ENCODE assay signal across 28 mouse cellular contexts in the genomic region with DNA sequence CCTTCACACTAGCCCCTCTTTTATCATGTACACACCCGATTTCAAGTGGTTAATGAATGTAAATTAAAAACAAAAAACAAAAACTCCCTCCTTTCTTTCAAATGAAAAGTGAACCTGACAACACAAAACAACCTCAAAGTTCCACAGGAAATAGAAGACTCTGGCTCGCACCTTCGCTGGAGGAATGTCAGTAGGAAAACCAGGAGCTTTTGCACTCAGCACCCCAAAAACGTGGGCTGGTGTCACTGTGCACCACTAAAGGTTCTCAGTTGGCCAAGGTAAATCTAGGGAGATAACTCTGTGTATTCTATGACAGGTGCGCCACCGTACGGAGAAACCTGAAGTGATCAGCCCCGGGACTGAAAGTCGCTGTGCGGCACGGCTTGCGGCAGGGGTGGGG.
DNase-seq lines count a peak whose midpoint lies in the region; ATAC-seq and TF ChIP-seq lines count a peak whose summit lies in the region.
"Had no signal": no experiment of that assay in that cellular context is flagged by ENCODE, and none has a peak within 500 bp of the region (broad histone marks: within the 10 kb centered on the region; RNA-seq: fewer than 3 reads in every experiment).

No protein-coding gene starts in this region.

- H3K9ac ChIP-seq in intestine, postnatal 0 days (ENCODE audit: low read depth, low read length) = no peak overlapping the region
- H3K9ac ChIP-seq in intestine, embryonic 16.5 days (ENCODE audit: low read depth, low read length) = no peak overlapping the region
- no peak overlapping the region for H3K9ac ChIP-seq in stomach, postnatal 0 days (ENCODE audit: low read length)
- H3K9ac ChIP-seq: heart, embryonic 12.5 days; liver, embryonic 13.5 days; lung, embryonic 14.5 days had no signal

- no peak for TF ChIP-seq POLR2A in testis, adult 2 months (IDR thresholded peaks at IDR 0.05; ENCODE audit: control insufficient read depth, low read depth, low read length)

- H3K27me3 ChIP-seq in intestine, postnatal 0 days (replicated peaks; ENCODE audit: control insufficient read depth, insufficient read depth, low read length) = no peaks in the 10 kb centered on the region
- no peaks in the 10 kb centered on the region for H3K27me3 ChIP-seq in intestine, embryonic 16.5 days (replicated peaks; ENCODE audit: control insufficient read depth, insufficient read depth, low read length)
- H3K27me3 ChIP-seq in testis, adult 2 months (ENCODE audit: control insufficient read depth, insufficient read depth, low read length) = no peaks in the 10 kb centered on the region
- no peaks in the 10 kb centered on the region for H3K27me3 ChIP-seq in stomach, postnatal 0 days (ENCODE audit: control insufficient read depth, insufficient read depth, low read length)
- H3K27me3 ChIP-seq: heart, embryonic 12.5 days; liver, embryonic 13.5 days had no signal

- H3K27ac ChIP-seq in intestine, postnatal 0 days (ENCODE audit: low read depth, low read length) = no peak overlapping the region
- H3K27ac ChIP-seq in intestine, embryonic 16.5 days (ENCODE audit: low read length) = no peak overlapping the region
- no peak overlapping the region for H3K27ac ChIP-seq in testis, adult 2 months (ENCODE audit: control insufficient read depth, insufficient read depth, low read depth, low read length)
- no peak overlapping the region for H3K27ac ChIP-seq in stomach, postnatal 0 days (replicated peaks)
- H3K27ac ChIP-seq: gastrocnemius, adult 2 months; heart, adult 2 months; kidney, postnatal 0 days; liver, embryonic 13.5 days had no signal

- no peak for DNase-seq in testis, postnatal 10 days (ENCODE audit: low spot score)
- peak; percentile 29 for DNase-seq in stomach, postnatal 0 days (ENCODE audit: low spot score)
- no peak for DNase-seq in kidney, postnatal 25 days
- DNase-seq in adrenal gland, adult 8-10 months = no peak
- DNase-seq: cerebellum, adult 2 months; gastrocnemius, adult 2 months; gastrocnemius, postnatal 36 days; heart, adult 2 months; heart, postnatal 10 days; kidney, adult 8-10 months; layer of hippocampus, adult 9-11 months; liver, embryonic 13.5 days; lung, embryonic 14.5 days; lung, postnatal 14 days; right cerebral cortex, adult 18-20 months; thymus, adult 18-20 months; thymus, postnatal 25 days had no signal

- no peak for TF ChIP-seq EP300 in stomach, postnatal 0 days (optimal IDR thresholded peaks at IDR 0.05)

- no peak for ATAC-seq in intestine, postnatal 0 days
- no peak for ATAC-seq in intestine, embryonic 16.5 days
- peak; percentile 26; the same call in 1 of the 2 replicates for ATAC-seq in stomach, postnatal 0 days (ENCODE audit: low FRiP score, low TSS enrichment)
- ATAC-seq: CD4-positive, CD25-positive, alpha-beta regulatory T cell, adult 4 months; forebrain, embryonic 16.5 days; hindbrain, embryonic 16.5 days; midbrain, embryonic 16.5 days had no signal

- H3K36me3 ChIP-seq in intestine, postnatal 0 days (ENCODE audit: control insufficient read depth, insufficient read depth) = no peaks in the 10 kb centered on the region
- H3K36me3 ChIP-seq in intestine, embryonic 16.5 days (ENCODE audit: control insufficient read depth, insufficient read depth, low read length) = no peaks in the 10 kb centered on the region
- no peaks in the 10 kb centered on the region for H3K36me3 ChIP-seq in testis, adult 2 months (ENCODE audit: control insufficient read depth, insufficient read depth, low read length)
- H3K36me3 ChIP-seq in stomach, postnatal 0 days (ENCODE audit: control insufficient read depth, insufficient read depth, low read length) = no peaks in the 10 kb centered on the region
- H3K36me3 ChIP-seq: heart, embryonic 12.5 days; liver, embryonic 13.5 days had no signal

- TF ChIP-seq CTCF in intestine, postnatal 0 days (IDR thresholded peaks at IDR 0.05; ENCODE audit: low read depth) = peak; percentile 11; the same call in 1 of the 2 replicates
- TF ChIP-seq CTCF in testis, adult 2 months (IDR thresholded peaks at IDR 0.05; ENCODE audit: control insufficient read depth, insufficient read depth, insufficient replicate concordance, low read depth, low read length) = no peak
- no peak; the same call in 1 of the 2 replicates for TF ChIP-seq CTCF in stomach, postnatal 0 days (IDR thresholded peaks at IDR 0.05; ENCODE audit: low read depth)

- H3K4me1 ChIP-seq in intestine, postnatal 0 days (replicated peaks; ENCODE audit: control insufficient read depth, insufficient read depth, low read length) = no peaks in the 10 kb centered on the region
- no peaks in the 10 kb centered on the region for H3K4me1 ChIP-seq in intestine, embryonic 16.5 days (ENCODE audit: control insufficient read depth, insufficient read depth, low read length)
- H3K4me1 ChIP-seq in testis, adult 2 months (ENCODE audit: control insufficient read depth, insufficient read depth, low read length) = peaks cover 4% of the 10 kb centered on the region; the same call in 1 of the 2 replicates
- H3K4me1 ChIP-seq in stomach, postnatal 0 days (replicated peaks; ENCODE audit: control insufficient read depth, insufficient read depth) = no peaks in the 10 kb centered on the region
- H3K4me1 ChIP-seq: heart, embryonic 12.5 days; liver, embryonic 13.5 days had no signal

- no peak overlapping the region for H3K4me2 ChIP-seq in intestine, postnatal 0 days (replicated peaks; ENCODE audit: low read depth)
- no peak overlapping the region for H3K4me2 ChIP-seq in intestine, embryonic 16.5 days (ENCODE audit: low read depth, low read length)
- H3K4me2 ChIP-seq in stomach, postnatal 0 days (replicated peaks; ENCODE audit: low read depth) = no peak overlapping the region
- H3K4me2 ChIP-seq: heart, embryonic 12.5 days; liver, embryonic 13.5 days; lung, embryonic 14.5 days; midbrain, embryonic 11.5 days had no signal

- WGBS in intestine, postnatal 0 days = 83% methylated on average over 12 of the region's 12 CpGs
- WGBS in intestine, embryonic 16.5 days = 80% methylated on average over 12 of the region's 12 CpGs
- 85% methylated on average over 12 of the region's 12 CpGs for WGBS in stomach, postnatal 0 days

- 0 out of 2 replicates have a peak, but pooled peaks cover 4% of the 10 kb centered on the region for H3K9me3 ChIP-seq in intestine, postnatal 0 days (ENCODE audit: control insufficient read depth)
- no peaks in the 10 kb centered on the region; the same call in 1 of the 2 replicates for H3K9me3 ChIP-seq in intestine, embryonic 16.5 days (ENCODE audit: control insufficient read depth, low read length)
- H3K9me3 ChIP-seq in stomach, postnatal 0 days (ENCODE audit: control insufficient read depth, low read length) = no peaks in the 10 kb centered on the region
- H3K9me3 ChIP-seq: liver, embryonic 13.5 days had no signal

- no peak overlapping the region for H3K4me3 ChIP-seq in intestine, postnatal 0 days (ENCODE audit: low read depth, low read length)
- H3K4me3 ChIP-seq in intestine, embryonic 16.5 days (ENCODE audit: low read length) = no peak overlapping the region
- peak overlapping the region; percentile 68 for H3K4me3 ChIP-seq in testis, adult 2 months (ENCODE audit: control insufficient read depth, low read depth, low read length)
- H3K4me3 ChIP-seq in stomach, postnatal 0 days (ENCODE audit: low read depth, low read length) = no peak overlapping the region
- H3K4me3 ChIP-seq: erythroblast, embryonic 14.5 days; gastrocnemius, adult 2 months; heart, adult 2 months; heart, embryonic 12.5 days; liver, embryonic 13.5 days had no signal
